ENCODE assay signal across 10 mouse cellular contexts in genomic region chr1:39536701-39537100, GRCm38 (mm10). TPM values are rescaled to one million over a fixed set of nuclear protein-coding genes. Genes with fewer than 3 reads are reported as not detected.
A peak's percentile ranks its signal among the peaks of the same experiment; 100 is the strongest.
DNase-seq lines count a peak whose midpoint lies in the region; ATAC-seq and TF ChIP-seq lines count a peak whose summit lies in the region.
"Had no signal": no experiment of that assay in that cellular context is flagged by ENCODE, and none has a peak within 500 bp of the region (broad histone marks: within the 10 kb centered on the region; RNA-seq: fewer than 3 reads in every experiment).

No protein-coding gene starts in this region.

- no peak for TF ChIP-seq RAD21 in MEL (IDR thresholded peaks at IDR 0.05; ENCODE audit: low read depth, low read length)

- TF ChIP-seq EP300 in MEL (IDR thresholded peaks at IDR 0.05; ENCODE audit: low read depth in 1 of 2, low read length in 2 of 2), result no peak

- H3K9me3 ChIP-seq in heart, embryonic 14.5 days (ENCODE audit: control insufficient read depth, low read length), result peaks cover 6% of the 10 kb centered on the region; the same call in 1 of the 2 replicates
- no peaks in the 10 kb centered on the region for H3K9me3 ChIP-seq in MEL (replicated peaks; ENCODE audit: insufficient read depth, low read length)
- no peaks in the 10 kb centered on the region for H3K9me3 ChIP-seq in hindbrain, embryonic 11.5 days (ENCODE audit: control insufficient read depth, low read length)
- peaks cover 8% of the 10 kb centered on the region; the same call in 1 of the 2 replicates for H3K9me3 ChIP-seq in midbrain, embryonic 11.5 days (ENCODE audit: control insufficient read depth, low read length)

- peaks cover 39% of the 10 kb centered on the region for H3K36me3 ChIP-seq in heart, embryonic 14.5 days (ENCODE audit: control insufficient read depth, insufficient read depth, low read length)
- H3K36me3 ChIP-seq in MEL (ENCODE audit: control insufficient read depth in 1 of 2, insufficient read depth in 2 of 2, low read length in 2 of 2), result peaks cover 9% of the 10 kb centered on the region in 2 experiments
- H3K36me3 ChIP-seq in hindbrain, embryonic 11.5 days (ENCODE audit: control insufficient read depth, insufficient read depth, low read length), result peaks cover 16% of the 10 kb centered on the region
- H3K36me3 ChIP-seq in midbrain, embryonic 11.5 days (ENCODE audit: control insufficient read depth, insufficient read depth, low read length), result peaks cover 29% of the 10 kb centered on the region

- no peak for DNase-seq in heart, postnatal 14 days
- DNase-seq in MEL (ENCODE audit: low read depth, low spot score), result peak; percentile 31
- DNase-seq in hindbrain, embryonic 11.5 days (ENCODE audit: low spot score), result no peak
- DNase-seq in midbrain, embryonic 11.5 days (ENCODE audit: low spot score, missing footprints), result no peak
- no peak for DNase-seq in embryo, embryonic 9.5 days (ENCODE audit: extremely low spot score)
- no peak for DNase-seq in embryo, embryonic 10.5 days (ENCODE audit: low spot score)
- no peak for DNase-seq in ovary, postnatal 10 days (ENCODE audit: low spot score)
- DNase-seq: right cerebral cortex, adult 18-20 months had no signal

- H3K4me1 ChIP-seq in heart, embryonic 14.5 days (ENCODE audit: control insufficient read depth in 2 of 2, insufficient read depth in 2 of 2, low read length in 2 of 2), result peaks cover 3 to 13% of the 10 kb centered on the region in 2 experiments
- H3K4me1 ChIP-seq in MEL (ENCODE audit: control insufficient read depth in 1 of 2, insufficient read depth in 2 of 2, low read length in 2 of 2), result peaks cover 0 to 10% of the 10 kb centered on the region in 2 experiments; a peak in 2 of 4 replicates
- 0 out of 2 replicates have a peak, but pooled peaks cover 5% of the 10 kb centered on the region for H3K4me1 ChIP-seq in hindbrain, embryonic 11.5 days (replicated peaks; ENCODE audit: control insufficient read depth, insufficient read depth, low read length)
- peaks cover 9% of the 10 kb centered on the region for H3K4me1 ChIP-seq in midbrain, embryonic 11.5 days (ENCODE audit: control insufficient read depth, insufficient read depth, low read length)

- H3K79me2 ChIP-seq in MEL (ENCODE audit: control insufficient read depth, insufficient read depth, low read length, poor library complexity), result peaks cover 14% of the 10 kb centered on the region

- peak overlapping the region; percentile 91 for H3K4me2 ChIP-seq in heart, embryonic 14.5 days (ENCODE audit: low read length)
- peak overlapping the region; percentile 91 for H3K4me2 ChIP-seq in hindbrain, embryonic 11.5 days (replicated peaks; ENCODE audit: low read depth, low read length)
- H3K4me2 ChIP-seq in midbrain, embryonic 11.5 days, result peak overlapping the region; percentile 81

- peak overlapping the region; percentile 56 to 67; a peak in 3 of 4 replicates for H3K4me3 ChIP-seq in heart, embryonic 14.5 days (ENCODE audit: control insufficient read depth in 1 of 2, insufficient read depth in 1 of 2, low read depth in 1 of 2, low read length in 2 of 2)
- peak overlapping the region; percentile 72 to 98 for H3K4me3 ChIP-seq in MEL (ENCODE audit: control insufficient read depth in 1 of 2, insufficient read depth in 1 of 2, low read depth in 2 of 2, low read length in 2 of 2)
- peak overlapping the region; percentile 95 for H3K4me3 ChIP-seq in hindbrain, embryonic 11.5 days (ENCODE audit: low read depth, low read length)
- peak overlapping the region; percentile 73 for H3K4me3 ChIP-seq in midbrain, embryonic 11.5 days (ENCODE audit: low read depth, low read length)

- ATAC-seq in heart, embryonic 14.5 days (ENCODE audit: insufficient number of reproducible peaks, insufficient read depth, low FRiP score, low read depth), result no peak
- ATAC-seq in hindbrain, embryonic 11.5 days (ENCODE audit: low FRiP score), result no peak
- ATAC-seq in midbrain, embryonic 11.5 days (ENCODE audit: low FRiP score), result no peak

- intact Hi-C loops in heart, postnatal 14 days (cut with DNase I), result loop anchor here (10.0 kb wide), 2 partner anchors 342 to 1672 kb away; partner anchors contain the start of genes Npas2 and Tsga10

- TF ChIP-seq POLR2A in MEL (IDR thresholded peaks at IDR 0.05; ENCODE audit: control insufficient read depth in 1 of 2, insufficient read depth in 1 of 2, low read depth in 1 of 2, low read length in 2 of 2, poor library complexity in 1 of 2), result no peak

- 41% methylated on average over 7 of the region's 7 CpGs for WGBS in heart, embryonic 14.5 days
- 45% methylated on average over 7 of the region's 7 CpGs for WGBS in hindbrain, embryonic 11.5 days
- 44% methylated on average over 7 of the region's 7 CpGs for WGBS in midbrain, embryonic 11.5 days

- 0 out of 4 replicates have a peak overlapping the region, but pooled peaks of 1 of the 2 experiments have one; percentile 68 for H3K27ac ChIP-seq in heart, embryonic 14.5 days (replicated peaks in 1 of 2; ENCODE audit: control insufficient read depth in 1 of 2, insufficient read depth in 1 of 2, low read depth in 2 of 2, low read length in 2 of 2)
- H3K27ac ChIP-seq in MEL (ENCODE audit: control insufficient read depth, low read depth, low read length), result no peak overlapping the region
- no peak overlapping the region for H3K27ac ChIP-seq in hindbrain, embryonic 11.5 days (ENCODE audit: low read depth, low read length)
- no peak overlapping the region for H3K27ac ChIP-seq in midbrain, embryonic 11.5 days (ENCODE audit: low read depth, low read length)

- H3K9ac ChIP-seq in heart, embryonic 14.5 days (ENCODE audit: low read length), result peak overlapping the region; percentile 92
- peak overlapping the region; percentile 94 for H3K9ac ChIP-seq in MEL (ENCODE audit: control insufficient read depth, low read depth, low read length, poor library complexity, severe bottlenecking)
- H3K9ac ChIP-seq in hindbrain, embryonic 11.5 days (ENCODE audit: low read depth, low read length), result peak overlapping the region; percentile 94
- peak overlapping the region; percentile 93 for H3K9ac ChIP-seq in midbrain, embryonic 11.5 days (ENCODE audit: low read length)

- TF ChIP-seq CTCF in MEL (IDR thresholded peaks at IDR 0.05 in 2 of 3, conservative IDR thresholded peaks at IDR 0.05 in 1 of 3; ENCODE audit: control insufficient read depth in 1 of 3, insufficient read depth in 1 of 3, low read depth in 2 of 3, low read length in 3 of 3, poor library complexity in 1 of 3, severe bottlenecking in 1 of 3), result no peak

- no peaks in the 10 kb centered on the region for H3K27me3 ChIP-seq in heart, embryonic 14.5 days (ENCODE audit: control insufficient read depth, insufficient read depth, low read length)
- H3K27me3 ChIP-seq in MEL (ENCODE audit: control insufficient read depth in 1 of 2, insufficient read depth in 2 of 2, low read length in 2 of 2), result no peaks in the 10 kb centered on the region
- H3K27me3 ChIP-seq in hindbrain, embryonic 11.5 days (ENCODE audit: control insufficient read depth, insufficient read depth, low read length), result no peaks in the 10 kb centered on the region
- no peaks in the 10 kb centered on the region for H3K27me3 ChIP-seq in midbrain, embryonic 11.5 days (ENCODE audit: control insufficient read depth, insufficient read depth, low read length)
- H3K27me3 ChIP-seq: Patski had no signal

TF ChIP-seq in MEL, 35 proteins besides CTCF, POLR2A, EP300 and RAD21:
- TF ChIP-seq E2F4 (IDR thresholded peaks at IDR 0.05; ENCODE audit: borderline replicate concordance, low read depth, low read length), result no peak
- no peak for TF ChIP-seq GATA1 (IDR thresholded peaks at IDR 0.05; ENCODE audit: low read depth, low read length)
- TF ChIP-seq ZC3H11A (IDR thresholded peaks at IDR 0.05; ENCODE audit: low read depth, low read length), result no peak
- no peak for TF ChIP-seq SMC3 (IDR thresholded peaks at IDR 0.05; ENCODE audit: low read depth, low read length)
- TF ChIP-seq JUND (IDR thresholded peaks at IDR 0.05; ENCODE audit: low read depth, low read length), result no peak
- no peak for TF ChIP-seq ZNF384 (IDR thresholded peaks at IDR 0.05; ENCODE audit: low read depth, low read length)
- no peak for TF ChIP-seq MAX (IDR thresholded peaks at IDR 0.05; ENCODE audit: low read length)
- TF ChIP-seq TAL1 (IDR thresholded peaks at IDR 0.05; ENCODE audit: low read length), result no peak
- TF ChIP-seq SIN3A (IDR thresholded peaks at IDR 0.05; ENCODE audit: low read length), result no peak
- TF ChIP-seq USF2 (IDR thresholded peaks at IDR 0.05; ENCODE audit: borderline replicate concordance in 1 of 2, insufficient read depth in 1 of 2, low read depth in 1 of 2, low read length in 2 of 2), result no peak
- no peak for TF ChIP-seq UBTF (IDR thresholded peaks at IDR 0.05; ENCODE audit: borderline replicate concordance, insufficient read depth, low read depth, low read length)
TF ChIP-seq in MEL: peak in this region for 0.

RNA-seq across cellular contexts. Expression of gene Cnot11, which starts 1.9 kb away (rescaled TPM):
- 21.9 and 23.6 TPM in 2 replicates for polyA plus RNA-seq in heart, embryonic 14.5 days (2014; fragmentation: Nextera tagmentation; extraction: Ambion mirVana)
- 10 to 100 TPM; 14.7 to 15.7 TPM for total RNA-seq in heart, postnatal 14 days (2021)
- 20.0 and 21.1 TPM in 2 replicates for total RNA-seq in MEL (2012; rRNA removed)
- 10 to 100 TPM; 37.9 to 46.0 TPM for polyA plus RNA-seq in MEL (2012; ENCODE audit: insufficient read depth in 1 of 2, insufficient read length in 2 of 2, low read depth in 1 of 2, low replicate concordance in 2 of 2, missing spikeins in 1 of 2)
- 29.1 and 29.6 TPM in 2 replicates for polyA plus RNA-seq in hindbrain, embryonic 11.5 days (2014; fragmentation: Nextera tagmentation; extraction: Ambion mirVana)
- polyA plus RNA-seq in midbrain, embryonic 11.5 days (2014; fragmentation: Nextera tagmentation; extraction: Ambion mirVana), result 29.9 and 33.3 TPM in 2 replicates

RNA-seq across cellular contexts. Expression of gene Rnf149, which starts 40.5 kb away (rescaled TPM):
- polyA plus RNA-seq in heart, embryonic 14.5 days (2014; fragmentation: Nextera tagmentation; extraction: Ambion mirVana), result 21.1 and 22.1 TPM in 2 replicates
- 10 to 100 TPM; 10.8 to 11.5 TPM for total RNA-seq in heart, postnatal 14 days (2021)
- 33.0 and 37.1 TPM in 2 replicates for total RNA-seq in MEL (2012; rRNA removed)
- 10 to 100 TPM in 1 of 2 experiments, not detected in 1; 46.4 TPM for polyA plus RNA-seq in MEL (2012; ENCODE audit: insufficient read depth in 1 of 2, insufficient read length in 2 of 2, low read depth in 1 of 2, low replicate concordance in 2 of 2, missing spikeins in 1 of 2)
- 31.5 and 32.9 TPM in 2 replicates for polyA plus RNA-seq in hindbrain, embryonic 11.5 days (2014; fragmentation: Nextera tagmentation; extraction: Ambion mirVana)
- 22.0 and 22.6 TPM in 2 replicates for polyA plus RNA-seq in midbrain, embryonic 11.5 days (2014; fragmentation: Nextera tagmentation; extraction: Ambion mirVana)

RNA-seq across cellular contexts. Expression of gene Tbc1d8, which starts 58.1 kb away (rescaled TPM):
- 13.2 and 14.7 TPM in 2 replicates for polyA plus RNA-seq in heart, embryonic 14.5 days (2014; fragmentation: Nextera tagmentation; extraction: Ambion mirVana)
- total RNA-seq in heart, postnatal 14 days (2021), result 1 to 10 TPM; 6.6 to 7.6 TPM
- total RNA-seq in MEL (2012; rRNA removed), result 1.5 TPM in 2 replicates
- 1 to 10 TPM in 1 of 2 experiments, not detected in 1; 2.4 TPM for polyA plus RNA-seq in MEL (2012; ENCODE audit: insufficient read depth in 1 of 2, insufficient read length in 2 of 2, low read depth in 1 of 2, low replicate concordance in 2 of 2, missing spikeins in 1 of 2)
- 5.3 and 6.5 TPM in 2 replicates for polyA plus RNA-seq in hindbrain, embryonic 11.5 days (2014; fragmentation: Nextera tagmentation; extraction: Ambion mirVana)
- polyA plus RNA-seq in midbrain, embryonic 11.5 days (2014; fragmentation: Nextera tagmentation; extraction: Ambion mirVana), result 4.6 and 5.4 TPM in 2 replicates
